Comparison of ENCODE assay signal across 26 mouse cellular contexts in genomic region chr6:90884631-90885030, GRCm38 (mm10).
A peak's percentile ranks its signal among the peaks of the same experiment; 100 is the strongest.
DNase-seq lines count a peak whose midpoint lies in the region; ATAC-seq and TF ChIP-seq lines count a peak whose summit lies in the region.
"Had no signal": no experiment of that assay in that cellular context is flagged by ENCODE, and none has a peak within 500 bp of the region (broad histone marks: within the 10 kb centered on the region; RNA-seq: fewer than 3 reads in every experiment).

No protein-coding gene starts in this region.

- peak overlapping the region; percentile 29; the same call in 1 of the 2 replicates for H3K27ac ChIP-seq in heart, embryonic 10.5 days
- H3K27ac ChIP-seq in lung, embryonic 14.5 days (ENCODE audit: low read depth) = no peak overlapping the region
- no peak overlapping the region for H3K27ac ChIP-seq in lung, postnatal 0 days (ENCODE audit: low read length)
- H3K27ac ChIP-seq in kidney, embryonic 16.5 days (ENCODE audit: low read length) = no peak overlapping the region
- H3K27ac ChIP-seq: embryonic facial prominence, embryonic 13.5 days; forebrain, embryonic 13.5 days; heart, embryonic 15.5 days; layer of hippocampus, adult 2 months; limb, embryonic 12.5 days; midbrain, embryonic 12.5 days; neural tube, embryonic 13.5 days had no signal

- no peaks in the 10 kb centered on the region for H3K36me3 ChIP-seq in heart, embryonic 10.5 days
- H3K36me3 ChIP-seq in lung, embryonic 14.5 days (ENCODE audit: insufficient read depth) = no peaks in the 10 kb centered on the region
- H3K36me3 ChIP-seq in lung, postnatal 0 days (ENCODE audit: insufficient read depth, low read length) = no peaks in the 10 kb centered on the region
- no peaks in the 10 kb centered on the region for H3K36me3 ChIP-seq in kidney, embryonic 16.5 days (ENCODE audit: insufficient read depth, low read length)
- H3K36me3 ChIP-seq: embryonic facial prominence, embryonic 13.5 days; heart, embryonic 15.5 days; limb, embryonic 12.5 days; midbrain, embryonic 12.5 days; neural tube, embryonic 13.5 days had no signal

- peaks cover 62% of the 10 kb centered on the region for H3K4me1 ChIP-seq in heart, embryonic 10.5 days
- H3K4me1 ChIP-seq in lung, embryonic 14.5 days (ENCODE audit: insufficient read depth) = no peaks in the 10 kb centered on the region
- no peaks in the 10 kb centered on the region for H3K4me1 ChIP-seq in lung, postnatal 0 days (ENCODE audit: insufficient read depth, low read depth, low read length)
- peaks cover 7% of the 10 kb centered on the region; the same call in 1 of the 2 replicates for H3K4me1 ChIP-seq in kidney, embryonic 16.5 days (ENCODE audit: insufficient read depth, low read length)
- H3K4me1 ChIP-seq: embryonic facial prominence, embryonic 13.5 days; limb, embryonic 12.5 days had no signal

- 34% methylated on average over 1 of the region's 1 CpGs for WGBS in heart, embryonic 10.5 days
- 28% methylated on average over 1 of the region's 1 CpGs for WGBS in lung, embryonic 14.5 days
- 11% methylated on average over 1 of the region's 1 CpGs for WGBS in lung, postnatal 0 days
- 11% methylated on average over 1 of the region's 1 CpGs for WGBS in kidney, embryonic 16.5 days

- no peak for DNase-seq in heart, embryonic 10.5 days (ENCODE audit: low spot score)
- DNase-seq in heart, postnatal 10 days = no peak
- DNase-seq in lung, embryonic 14.5 days = peak; percentile 12
- DNase-seq in lung, postnatal 0 days (ENCODE audit: low spot score) = no peak
- DNase-seq in kidney, postnatal 14 days = peak; percentile 17
- DNase-seq in natural killer cell, adult 2 months (ENCODE audit: low spot score in 2 of 2) = no peak
- no peak for DNase-seq in left cerebral cortex, postnatal 4 days
- DNase-seq: cerebellum, adult 2 months; cerebellum, postnatal 25 days; liver, postnatal 0 days; lung, postnatal 14 days; retina, postnatal 1 day; thymus, postnatal 25 days had no signal

- no peak overlapping the region for H3K9ac ChIP-seq in lung, embryonic 14.5 days
- no peak overlapping the region for H3K9ac ChIP-seq in lung, postnatal 0 days (replicated peaks; ENCODE audit: low read depth)
- 0 out of 2 replicates have a peak overlapping the region, but pooled peaks have one; percentile 4 for H3K9ac ChIP-seq in kidney, embryonic 16.5 days (replicated peaks; ENCODE audit: low read length)
- H3K9ac ChIP-seq: embryonic facial prominence, embryonic 13.5 days; forebrain, embryonic 13.5 days; heart, embryonic 15.5 days; limb, embryonic 12.5 days; liver, postnatal 0 days; midbrain, embryonic 12.5 days; neural tube, embryonic 13.5 days had no signal

- TF ChIP-seq EP300 in lung, postnatal 0 days (IDR thresholded peaks at IDR 0.05) = no peak

- H3K4me3 ChIP-seq in heart, embryonic 10.5 days = no peak overlapping the region
- no peak overlapping the region for H3K4me3 ChIP-seq in lung, embryonic 14.5 days (ENCODE audit: low read depth, low read length)
- no peak overlapping the region for H3K4me3 ChIP-seq in lung, postnatal 0 days (ENCODE audit: low read depth, low read length)
- no peak overlapping the region for H3K4me3 ChIP-seq in kidney, embryonic 16.5 days (ENCODE audit: low read length)
- H3K4me3 ChIP-seq: embryonic facial prominence, embryonic 13.5 days; erythroblast, embryonic 14.5 days; forebrain, embryonic 13.5 days; heart, embryonic 15.5 days; layer of hippocampus, adult 2 months; limb, embryonic 12.5 days; midbrain, embryonic 12.5 days; neural tube, embryonic 13.5 days had no signal

- intact Hi-C loops in heart, postnatal 10 days (cut with DNase I) = no loop called here
- intact Hi-C loops in left cerebral cortex, postnatal 4 days (cut with DNase I) = loop anchor here (10.0 kb wide), 1 partner anchor 100 kb away; the partner anchor contains the start of gene Iqsec1

- ATAC-seq in lung, embryonic 14.5 days (ENCODE audit: insufficient read depth) = no peak
- no peak for ATAC-seq in lung, postnatal 0 days
- ATAC-seq in kidney, embryonic 16.5 days (ENCODE audit: low FRiP score, low TSS enrichment) = peak; percentile 42; the same call in 1 of the 2 replicates
- ATAC-seq: activated CD4-positive, CD25-positive, alpha-beta regulatory T cell, adult 4 months; forebrain, embryonic 13.5 days; hindbrain, embryonic 16.5 days; intestine, embryonic 16.5 days; liver, postnatal 0 days had no signal

- no peak overlapping the region for H3K4me2 ChIP-seq in lung, embryonic 14.5 days
- H3K4me2 ChIP-seq in lung, postnatal 0 days (replicated peaks; ENCODE audit: low read depth, low read length) = no peak overlapping the region
- no peak overlapping the region for H3K4me2 ChIP-seq in kidney, embryonic 16.5 days (replicated peaks; ENCODE audit: low read depth, low read length)
- H3K4me2 ChIP-seq: embryonic facial prominence, embryonic 13.5 days; forebrain, embryonic 13.5 days; heart, embryonic 15.5 days; limb, embryonic 12.5 days; liver, embryonic 11.5 days; midbrain, embryonic 12.5 days; neural tube, embryonic 13.5 days had no signal

- no peaks in the 10 kb centered on the region for H3K9me3 ChIP-seq in heart, embryonic 10.5 days
- H3K9me3 ChIP-seq in lung, embryonic 14.5 days (ENCODE audit: low read depth, low read length) = no peaks in the 10 kb centered on the region
- no peaks in the 10 kb centered on the region for H3K9me3 ChIP-seq in lung, postnatal 0 days (ENCODE audit: low read length)
- no peaks in the 10 kb centered on the region for H3K9me3 ChIP-seq in kidney, embryonic 16.5 days (ENCODE audit: low read length)
- H3K9me3 ChIP-seq: embryonic facial prominence, embryonic 13.5 days; forebrain, embryonic 13.5 days; heart, embryonic 15.5 days; limb, embryonic 12.5 days; midbrain, embryonic 12.5 days; neural tube, embryonic 13.5 days had no signal

- no peak for TF ChIP-seq CTCF in lung, embryonic 14.5 days (IDR thresholded peaks at IDR 0.05; ENCODE audit: low read depth)
- TF ChIP-seq CTCF in lung, postnatal 0 days (IDR thresholded peaks at IDR 0.05) = no peak

- no peaks in the 10 kb centered on the region for H3K27me3 ChIP-seq in heart, embryonic 10.5 days (ENCODE audit: insufficient read depth, poor library complexity, severe bottlenecking)
- no peaks in the 10 kb centered on the region for H3K27me3 ChIP-seq in lung, embryonic 14.5 days (ENCODE audit: insufficient read depth, low read length)
- no peaks in the 10 kb centered on the region for H3K27me3 ChIP-seq in lung, postnatal 0 days (replicated peaks; ENCODE audit: insufficient read depth, low read length)
- H3K27me3 ChIP-seq in kidney, embryonic 16.5 days (ENCODE audit: insufficient read depth, low read length) = no peaks in the 10 kb centered on the region
- H3K27me3 ChIP-seq: embryonic facial prominence, embryonic 13.5 days; forebrain, embryonic 13.5 days; heart, embryonic 15.5 days; limb, embryonic 12.5 days; midbrain, embryonic 12.5 days; neural tube, embryonic 13.5 days had no signal

Comparison
In these comparisons a context has a peak if more than half of its experiments do, and no peak if none do; other contexts are left out.
1. DNase-seq: peak in lung, embryonic 14.5 days (single experiment) and kidney, postnatal 14 days (single experiment); none in heart, embryonic 10.5 days (single experiment), heart, postnatal 10 days (0 of 2), lung, postnatal 0 days (single experiment), natural killer cell, adult 2 months (0 of 2) and left cerebral cortex, postnatal 4 days (single experiment).